Mouse (Mus musculus) neural tube, embryonic 14.5 days (tissue): ENCODE data around the gene Timm50. TPM values are rescaled to one million over a fixed set of nuclear protein-coding genes. Genes with fewer than 3 reads are reported as not detected.

ENCODE experiments used
- ATAC-seq: fragments of 200-750 bp; cut with Nextera tagmentation; 2 replicates; pipeline ENCODE4 v1.8.0; 2017; ENCODE audit warnings: low read depth, mild to moderate bottlenecking, moderate TSS enrichment, moderate library complexity
- H3K27ac ChIP-seq: fragments of 300-500 bp; sonication (generic); 2 replicates; pipeline ENCODE4 v1.5.1; 2014; ENCODE audit warnings: low read depth, mild to moderate bottlenecking, control low read depth, low read length, moderate library complexity, mixed read lengths
- H3K27me3 ChIP-seq: fragments of 300-500 bp; sonication (generic); 2 replicates; pipeline ENCODE4 v1.6.1; 2014; ENCODE audit warnings: low read length; ENCODE audit not compliant: control insufficient read depth, insufficient read depth
- H3K36me3 ChIP-seq: fragments of 300-500 bp; sonication (generic); 2 replicates; pipeline ENCODE4 v1.6.1; 2014; ENCODE audit warnings: low read length, mixed read lengths; ENCODE audit not compliant: control insufficient read depth, insufficient read depth
- H3K4me1 ChIP-seq: fragments of 300-500 bp; sonication (generic); 2 replicates; pipeline ENCODE4 v1.6.1; 2014; ENCODE audit warnings: low read length; ENCODE audit not compliant: control insufficient read depth, insufficient read depth
- H3K4me2 ChIP-seq: fragments of 300-500 bp; sonication (generic); 2 replicates; pipeline ENCODE4 v1.6.1; 2014; ENCODE audit warnings: mild to moderate bottlenecking, low read depth, low read length, control low read depth
- H3K4me3 ChIP-seq: fragments of 300-500 bp; sonication (generic); 2 replicates; pipeline ENCODE4 v1.5.1; 2014; ENCODE audit warnings: low read depth, low read length, control low read depth, mixed read lengths
- H3K9ac ChIP-seq: fragments of 300-500 bp; sonication (generic); replicated peaks from 2 replicates; pipeline ENCODE4 v1.6.1; 2014; ENCODE audit warnings: low read depth, mild to moderate bottlenecking, control low read depth, low read length, mixed read lengths
- H3K9me3 ChIP-seq: fragments of 300-500 bp; sonication (generic); 2 replicates; pipeline ENCODE4 v1.6.1; 2016; ENCODE audit warnings: low read length; ENCODE audit not compliant: control insufficient read depth
- WGBS: fragments of 180-500 bp; shearing (Covaris S2); extraction: QIAGEN DNeasy Blood & Tissue Kit; methylation state at CpG from one replicate; pipeline ENCODE4 v1.1.7; 2014; 5-methylcytosine and 5-hydroxymethylcytosine counted together
- polyA plus RNA-seq: library from polyadenylated mRNA; unstranded; fragments of >200 nt; fragmentation: Nextera tagmentation; extraction: Ambion mirVana; gene quantifications from 2 replicates; pipeline ENCODE4 v1.2.1, GENCODE M21; 2014

Timm50 gene
- polyA plus RNA-seq, 1 experiment from 2014 or later: 139 TPM

DNA sequence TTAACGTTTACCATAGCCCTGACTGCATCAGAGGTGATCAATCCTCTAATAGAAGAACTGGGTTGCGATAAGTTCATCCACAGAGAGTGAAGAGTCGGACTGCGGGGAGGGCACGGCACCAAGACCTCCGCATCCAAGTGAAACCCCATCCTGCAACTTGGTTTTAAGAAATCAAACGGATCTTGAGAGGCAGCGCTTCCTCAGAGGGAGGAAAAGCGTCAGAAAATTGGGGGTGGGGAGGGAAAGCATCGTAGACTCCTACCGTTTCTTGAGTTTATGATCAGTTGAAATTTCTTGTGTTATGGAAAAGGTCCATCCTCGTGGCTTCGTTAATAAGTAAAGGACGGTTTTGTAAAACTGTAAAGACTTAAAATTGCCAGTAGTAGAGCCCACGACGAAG, 43.3 kb downstream of the Timm50 start:
- 28% methylated on average over 16 of the region's 16 CpGs for WGBS

DNA sequence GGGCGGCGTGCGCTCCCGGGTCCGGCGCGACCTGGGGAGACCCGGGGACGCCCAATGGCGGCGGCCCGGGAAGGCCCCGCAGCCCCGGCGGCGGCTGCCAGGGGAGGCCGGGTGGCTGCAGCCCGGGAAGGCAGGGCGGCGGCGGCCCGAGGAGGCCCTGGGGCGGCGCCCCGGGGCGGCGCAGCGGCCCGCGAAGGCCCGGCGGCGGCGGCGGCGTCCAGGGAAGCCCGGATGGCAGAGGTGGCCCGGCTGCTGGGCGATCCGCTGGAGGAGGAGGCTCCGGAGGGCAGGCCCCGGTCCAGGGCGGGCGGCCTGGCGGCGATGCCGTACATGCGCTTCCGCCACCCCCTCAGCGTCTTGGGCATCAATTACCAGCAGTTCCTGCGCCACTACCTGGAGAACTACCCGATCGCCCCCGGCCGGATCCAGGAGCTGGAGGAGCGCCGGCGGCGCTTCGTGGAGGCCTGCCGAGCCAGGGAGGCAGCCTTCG, 43.8 kb downstream of the Timm50 start:
- Histone ChIP-seq H3K9ac (peak overlapping the region; percentile 99), H3K9me3 (no peaks in the 10 kb centered on the region), H3K27ac (peak overlapping the region; percentile 91), H3K36me3 (peaks cover 2% of the 10 kb centered on the region; the same call in 1 of the 2 replicates), H3K27me3 (no peaks in the 10 kb centered on the region), H3K4me2 (peak overlapping the region; percentile 80), H3K4me3 (peak overlapping the region; percentile 90), H3K4me1 (no peaks in the 10 kb centered on the region)
- under 1% methylated on average over 35 of the region's 62 CpGs for WGBS
- ATAC-seq: peak; percentile 73

More for the DNA sequence above, 43.3 kb downstream of the Timm50 start:
- peak overlapping the region; percentile 91 for H3K27ac ChIP-seq
- H3K4me2 ChIP-seq: peak overlapping the region; percentile 80
- peak overlapping the region; percentile 90 for H3K4me3 ChIP-seq
- no peaks in the 10 kb centered on the region for H3K9me3 ChIP-seq
- no peaks in the 10 kb centered on the region for H3K4me1 ChIP-seq
- peaks cover 4% of the 10 kb centered on the region; the same call in 1 of the 2 replicates for H3K36me3 ChIP-seq
- peak overlapping the region; percentile 99 for H3K9ac ChIP-seq
- H3K27me3 ChIP-seq: no peaks in the 10 kb centered on the region
- no peak for ATAC-seq

GRCm38 (mm10) chr7:28267129-28268041, 44.5 kb downstream of the Timm50 start, which contains the start of gene Eid2:
TSS of gene Eid2 (plus strand) at chr7:28267881.
- H3K9me3 ChIP-seq: no peaks in the 10 kb centered on the region
- H3K27me3 ChIP-seq: no peaks in the 10 kb centered on the region
- H3K4me1 ChIP-seq: no peaks in the 10 kb centered on the region
- peak; percentile 94 for ATAC-seq
- 6% methylated on average over 56 of the region's 57 CpGs for WGBS
- peak within 1 kb of the TSS; percentile 80 for H3K4me2 ChIP-seq
- H3K36me3 ChIP-seq: no peaks in the 10 kb centered on the region; the same call in 1 of the 2 replicates
- peak within 1 kb of the TSS; percentile 90 for H3K4me3 ChIP-seq
- peak within 1 kb of the TSS; percentile 91 for H3K27ac ChIP-seq
- H3K9ac ChIP-seq: peak within 1 kb of the TSS; percentile 99

DNA sequence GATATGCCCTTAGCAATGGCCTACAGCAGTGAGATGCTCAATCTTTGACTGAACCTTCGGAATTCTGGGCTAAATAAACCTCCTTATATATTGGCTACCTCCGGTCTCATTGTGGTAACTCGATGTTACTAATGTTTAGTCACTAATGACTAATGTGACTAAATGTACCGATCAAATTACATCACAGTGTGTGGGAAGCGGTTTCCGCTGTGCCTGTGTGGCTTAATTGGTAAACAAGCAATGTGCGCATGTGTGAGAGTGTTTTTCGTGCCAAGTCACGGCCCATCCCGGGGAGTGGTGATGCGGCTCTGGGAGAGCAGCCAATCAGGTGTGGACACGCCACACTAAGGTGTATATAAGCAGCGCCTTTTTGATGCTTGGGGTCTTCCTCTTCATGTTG, 46.5 kb downstream of the Timm50 start:
- Histone ChIP-seq H3K27me3 (no peaks in the 10 kb centered on the region), H3K9ac (no peak overlapping the region), H3K4me1 (no peaks in the 10 kb centered on the region), H3K4me2 (no peak overlapping the region), H3K27ac (no peak overlapping the region), H3K4me3 (no peak overlapping the region), H3K36me3 (no peaks in the 10 kb centered on the region; the same call in 1 of the 2 replicates), H3K9me3 (no peaks in the 10 kb centered on the region)
- ATAC-seq: no peak
- 88% methylated on average over 13 of the region's 13 CpGs for WGBS

- Histone ChIP-seq H3K9me3 (no peaks in the 10 kb centered on the region), H3K27me3 (no peaks in the 10 kb centered on the region), H3K4me1 (no peaks in the 10 kb centered on the region), H3K4me2 (no peak overlapping the region), H3K36me3 (no peaks in the 10 kb centered on the region), H3K27ac (no peak overlapping the region), H3K9ac (no peak overlapping the region), H3K4me3 (no peak overlapping the region)
- no peak for ATAC-seq
- 8% methylated on average over 14 of the region's 15 CpGs for WGBS
Observed at GRCm38 (mm10) chr7:28263786-28264185, 48.1 kb downstream of the Timm50 start.

GRCm38 (mm10) chr7:28262861-28263260, 49.0 kb downstream of the Timm50 start:
- H3K9me3 ChIP-seq: no peaks in the 10 kb centered on the region
- H3K4me2 ChIP-seq: no peak overlapping the region
- H3K4me3 ChIP-seq: no peak overlapping the region
- no peak overlapping the region for H3K9ac ChIP-seq
- WGBS: 26% methylated on average over 5 of the region's 5 CpGs
- no peak for ATAC-seq
- no peaks in the 10 kb centered on the region for H3K27me3 ChIP-seq
- no peak overlapping the region for H3K27ac ChIP-seq
- H3K4me1 ChIP-seq: no peaks in the 10 kb centered on the region
- no peaks in the 10 kb centered on the region for H3K36me3 ChIP-seq

Other genes starting within 250 kb of the Timm50 start
- gene Fcgbp, start 240.8 kb downstream of the Timm50 start, polyA plus RNA-seq: 0.39 and 0.91 TPM in 2 replicates
- gene 9530053A07Rik, start 182.6 kb downstream of the Timm50 start, polyA plus RNA-seq: 0.08 and 0.15 TPM in 2 replicates
- 22.2 and 25.3 TPM in 2 replicates for gene Fbl, start 142.4 kb downstream of the Timm50 start, polyA plus RNA-seq
- 13.6 and 13.9 TPM in 2 replicates for gene Dyrk1b, start 132.6 kb downstream of the Timm50 start, polyA plus RNA-seq
- gene Eid2, start 44.2 kb downstream of the Timm50 start, polyA plus RNA-seq: 7.8 and 7.9 TPM in 2 replicates
- 33.5 and 33.9 TPM in 2 replicates for gene Eid2b, start 34.3 kb downstream of the Timm50 start, polyA plus RNA-seq
- 0.70 and 1.5 TPM in 2 replicates for gene Selenov, start 20.9 kb downstream of the Timm50 start, polyA plus RNA-seq
- 21.2 and 21.8 TPM in 2 replicates for gene Dll3, start 9.8 kb downstream of the Timm50 start, polyA plus RNA-seq
- 77.1 and 87.1 TPM in 2 replicates for gene Supt5, start 26.7 kb upstream of the Timm50 start, polyA plus RNA-seq
- gene Rps16, start 38.6 kb upstream of the Timm50 start, polyA plus RNA-seq: 498 and 551 TPM in 2 replicates
- 15.9 and 23.5 TPM in 2 replicates for gene Plekhg2, start 60.5 kb upstream of the Timm50 start, polyA plus RNA-seq
- gene Zfp36, start 68.2 kb upstream of the Timm50 start, polyA plus RNA-seq: 2.6 and 3.7 TPM in 2 replicates
- 38.3 and 42.2 TPM in 2 replicates for gene Med29, start 80.6 kb upstream of the Timm50 start, polyA plus RNA-seq
- gene Paf1, start 80.9 kb upstream of the Timm50 start, polyA plus RNA-seq: 81.9 and 87.2 TPM in 2 replicates
- 1.8 and 3.9 TPM in 2 replicates for gene Gmfg, start 125.4 kb upstream of the Timm50 start, polyA plus RNA-seq
- 18.8 and 23.4 TPM in 2 replicates for gene Lrfn1, start 139.9 kb upstream of the Timm50 start, polyA plus RNA-seq
- gene Ifnl2, start 198.4 kb upstream of the Timm50 start, polyA plus RNA-seq: not detected in 2 replicates
- gene Ifnl3, start 210.8 kb upstream of the Timm50 start, polyA plus RNA-seq: not detected in 2 replicates
- not detected in 2 replicates for gene Sycn, start 228.8 kb upstream of the Timm50 start, polyA plus RNA-seq
- gene Nccrp1, start 235.2 kb upstream of the Timm50 start, polyA plus RNA-seq: 0.17 TPM in 1 of 2 replicates, not detected in the other